Mouse (Mus musculus) retina, postnatal 1 day (tissue): Measurements from ENCODE around the gene Fxyd6.
A peak's percentile ranks its signal among the peaks of the same experiment; 100 is the strongest.

Source experiments
- DNase-seq: peaks from one replicate; pipeline ENCODE4 v3.0.0-alpha.2; 2012

The Fxyd6 gene

DNA sequence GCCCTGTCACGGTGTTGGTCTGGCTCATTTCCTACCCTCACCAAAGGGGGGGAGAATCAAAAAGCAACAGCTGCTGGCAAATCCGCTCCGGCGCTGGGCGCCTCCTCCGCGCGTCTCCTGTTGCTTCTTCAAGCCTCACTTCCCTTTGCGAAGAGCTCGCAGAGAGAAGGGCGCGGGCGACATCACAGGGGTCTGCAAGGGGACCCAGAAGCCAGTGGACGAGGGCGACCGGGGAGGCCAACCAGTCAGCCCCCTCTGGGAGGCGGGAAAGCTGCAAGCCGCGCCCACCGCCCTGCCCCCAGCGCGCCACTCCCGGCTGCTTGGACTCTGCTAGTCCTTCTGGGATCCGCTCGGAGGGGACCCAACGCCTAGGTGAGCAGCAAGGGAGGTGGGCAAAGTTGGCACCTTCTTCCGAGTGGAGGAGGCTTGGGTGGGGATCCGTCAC lies at the start of gene Fxyd6:
Gene Fxyd6 (plus strand): TSS at position 69 of the 445 bp plus-strand sequence.
- DNase-seq, result peak; percentile 84

- DNase-seq, result peak; percentile 35
Observed at GRCm38 (mm10) chr9:45321465-45321864, 48.5 kb upstream of the Fxyd6 start.

GRCm38 (mm10) chr9:45321946-45322430 lies 48.0 kb upstream of the Fxyd6 start:
- no peak for DNase-seq

DNA sequence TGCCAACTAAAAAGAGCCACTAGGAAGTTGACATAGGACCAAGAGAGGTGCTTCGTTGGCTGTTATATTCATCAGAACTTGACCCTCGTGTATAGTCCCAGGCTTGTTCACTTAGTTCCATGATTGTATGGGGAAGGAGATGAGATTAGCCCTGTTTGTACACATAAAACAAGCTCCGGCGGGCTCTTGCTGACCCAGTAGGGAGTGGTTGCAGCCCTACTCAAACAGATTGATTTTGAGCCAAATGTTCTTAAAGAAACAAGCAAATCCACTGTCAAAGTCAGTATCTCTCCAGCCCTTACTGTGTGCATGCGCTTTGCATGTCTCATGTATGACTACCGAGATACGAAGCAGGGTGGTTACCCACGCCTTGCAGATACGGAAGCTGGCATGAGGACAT lies 43.6 kb upstream of the Fxyd6 start:
- DNase-seq, result no peak

DNA sequence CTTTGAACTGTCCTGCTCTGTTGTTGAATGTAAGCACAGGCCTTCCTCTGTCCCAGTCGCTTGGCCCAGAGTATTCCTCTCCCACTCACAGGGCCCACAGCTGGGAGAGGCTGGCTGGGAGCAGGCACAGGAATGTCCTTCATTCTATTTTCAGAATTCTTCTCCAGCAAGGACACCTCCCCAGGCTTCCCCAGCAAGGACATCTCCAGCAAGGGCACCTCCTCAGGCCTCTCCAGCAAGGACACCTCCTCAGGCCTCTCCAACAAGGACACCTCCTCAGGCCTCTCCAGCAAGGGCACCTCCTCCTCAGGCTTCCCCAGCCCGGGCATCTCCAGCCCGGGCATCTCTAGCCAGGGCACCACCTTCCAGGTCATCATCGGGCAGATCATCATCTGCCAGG lies 41.7 kb upstream of the Fxyd6 start:
- DNase-seq, result no peak

DNA sequence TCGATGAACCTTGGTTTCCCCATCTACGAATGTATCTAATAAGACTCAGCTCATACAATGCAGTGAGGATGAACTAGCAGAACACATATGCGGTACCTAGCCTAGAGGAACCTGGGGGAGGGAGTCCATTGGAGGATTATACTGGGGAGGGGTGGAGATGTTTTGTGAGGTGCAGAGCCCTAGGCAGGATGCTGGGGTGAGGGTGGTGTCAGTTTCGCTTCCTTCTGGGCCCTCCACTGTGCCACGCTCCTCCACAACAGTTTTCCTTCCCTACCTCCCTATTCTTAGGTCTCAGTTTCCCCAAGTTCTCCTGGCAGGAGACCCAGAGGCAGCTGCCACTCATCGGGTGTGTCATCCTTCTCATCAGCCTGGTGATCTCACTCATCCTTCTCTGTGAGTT lies 40.4 kb upstream of the Fxyd6 start:
- DNase-seq, result no peak

DNA sequence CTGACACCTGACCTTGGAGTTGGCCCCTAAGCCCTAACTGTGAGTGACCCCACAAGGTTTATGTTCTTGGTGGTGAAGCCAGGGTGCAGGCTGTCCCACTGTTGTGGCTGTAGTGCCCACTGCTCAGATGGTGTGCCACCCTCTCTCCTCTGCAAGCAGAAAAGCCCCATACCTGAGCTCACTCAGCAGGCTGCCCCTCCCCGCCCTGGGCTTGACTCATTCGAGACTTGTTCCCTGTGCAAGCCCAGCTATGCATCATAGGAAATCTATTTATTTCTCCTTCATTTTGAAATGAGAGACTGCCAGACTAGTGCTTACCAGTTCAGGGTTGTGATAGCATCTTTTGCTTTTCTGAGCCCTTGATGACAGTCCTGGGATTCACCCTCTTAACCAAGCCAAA lies 32.6 kb upstream of the Fxyd6 start:
- DNase-seq, result no peak

DNA sequence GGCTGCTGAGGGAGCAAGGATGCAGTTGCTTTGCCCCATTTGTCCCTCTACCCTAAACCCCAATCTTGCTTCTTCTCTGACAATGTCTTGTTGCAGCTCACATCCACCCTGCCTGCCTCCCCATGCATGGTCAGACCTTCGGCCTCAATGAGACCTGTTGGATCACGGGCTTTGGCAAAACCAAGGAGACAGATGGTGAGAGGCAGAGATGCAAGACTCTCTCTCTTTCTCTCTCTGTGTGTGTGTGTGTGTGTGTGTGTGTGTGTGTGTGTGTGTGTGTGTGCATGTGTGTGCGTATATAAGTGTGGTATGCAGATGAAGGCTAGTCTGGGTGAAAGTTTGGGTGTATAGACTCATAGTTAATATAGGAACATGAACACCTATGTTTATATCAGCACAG lies 26.9 kb upstream of the Fxyd6 start:
- no peak for DNase-seq

DNA sequence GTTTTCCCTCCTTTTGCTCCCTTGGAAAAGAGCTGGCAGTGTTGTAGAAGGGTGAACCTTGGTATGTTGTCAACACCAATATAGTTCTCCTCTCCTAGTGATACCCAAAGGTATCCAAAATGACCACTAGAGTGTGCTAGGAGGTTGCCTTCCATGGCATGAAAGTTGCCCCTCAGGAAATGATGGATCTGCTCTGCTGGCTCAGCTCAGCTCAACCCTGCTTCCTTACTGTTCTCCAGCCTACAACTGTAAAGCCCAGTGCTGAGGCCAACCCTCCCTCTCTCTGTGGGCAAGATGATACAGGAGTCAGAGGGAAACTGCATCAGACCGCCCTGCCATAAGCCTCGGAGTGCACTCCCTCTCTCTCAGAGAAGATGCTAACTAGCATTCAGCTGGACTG lies 24.5 kb upstream of the Fxyd6 start:
- DNase-seq, result peak; percentile 71

- DNase-seq, result peak; percentile 29
Observed at GRCm38 (mm10) chr9:45346276-45346675, 23.7 kb upstream of the Fxyd6 start.

- no peak for DNase-seq
Observed at GRCm38 (mm10) chr9:45348560-45348959, 21.4 kb upstream of the Fxyd6 start.

- DNase-seq, result peak; percentile 89
Observed at GRCm38 (mm10) chr9:45349181-45349580, 20.8 kb upstream of the Fxyd6 start.

DNA sequence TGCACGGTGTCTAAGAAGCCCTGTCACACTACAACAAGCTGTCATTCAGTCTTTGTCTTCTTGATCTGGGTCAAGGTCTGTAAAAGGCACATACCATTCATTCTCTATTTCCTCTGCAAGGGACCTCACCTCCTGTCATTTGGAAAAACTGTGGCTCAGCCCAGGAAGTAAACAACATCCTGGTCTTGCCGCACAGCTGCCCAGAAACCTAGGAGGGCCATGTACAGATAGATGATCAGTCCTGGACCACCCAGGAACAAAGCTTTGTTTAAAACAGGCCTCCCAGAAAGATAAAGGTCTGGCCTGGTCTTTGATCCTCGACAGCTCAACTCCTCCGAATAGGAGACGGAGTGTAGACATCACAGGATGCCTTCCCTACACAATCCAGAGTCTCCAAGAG lies 20.1 kb upstream of the Fxyd6 start:
- peak; percentile 59 for DNase-seq

GRCm38 (mm10) chr9:45355192-45355591 lies 14.8 kb upstream of the Fxyd6 start:
- DNase-seq, result no peak

GRCm38 (mm10) chr9:45358356-45358755 lies 11.6 kb upstream of the Fxyd6 start:
- no peak for DNase-seq

DNA sequence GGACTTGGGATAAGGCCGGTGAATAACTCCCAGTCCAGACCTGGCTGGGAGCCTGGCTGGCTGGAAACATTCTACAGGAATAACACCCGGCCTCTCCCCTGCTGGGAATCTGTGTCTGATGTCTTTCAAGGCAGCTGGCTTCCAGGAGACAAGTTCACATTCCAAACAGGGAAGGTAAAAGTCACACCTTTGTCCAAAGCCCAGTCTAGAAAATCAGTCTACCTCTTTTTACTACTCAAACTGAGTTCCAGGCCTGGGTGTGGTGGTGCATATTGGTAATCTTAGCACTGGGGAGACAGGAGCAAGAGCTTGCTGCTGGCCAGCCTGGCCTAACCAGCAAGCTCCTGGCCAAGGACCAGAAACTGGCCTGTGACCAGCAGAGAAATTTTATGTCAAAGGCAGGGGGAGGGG lies 7.9 kb upstream of the Fxyd6 start:
- DNase-seq, result no peak

GRCm38 (mm10) chr9:45363639-45364214 lies 6.3 kb upstream of the Fxyd6 start:
- DNase-seq, result no peak

DNA sequence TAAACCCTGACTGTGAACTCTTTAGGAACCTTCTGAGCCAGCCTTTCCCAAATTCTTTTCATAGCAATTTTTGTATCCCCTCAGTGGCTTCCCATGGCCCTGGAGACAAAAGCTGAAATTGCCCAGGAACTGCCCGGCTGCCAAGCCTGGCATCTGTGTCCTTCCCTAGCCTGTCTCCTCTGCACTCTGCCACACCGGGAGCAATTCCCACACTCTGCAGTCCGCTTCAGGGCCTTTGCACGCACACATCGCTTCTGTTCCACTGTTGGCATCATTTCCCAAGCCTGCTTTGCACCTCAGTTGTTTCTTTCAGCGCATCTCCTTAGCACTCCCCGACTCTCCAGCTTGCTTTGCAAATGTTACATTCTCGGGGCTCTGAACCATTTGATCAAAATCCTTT lies 2.3 kb upstream of the Fxyd6 start:
- no peak for DNase-seq

- DNase-seq, result no peak
Observed at GRCm38 (mm10) chr9:45368341-45368901, 1.6 kb upstream of the Fxyd6 start.

DNA sequence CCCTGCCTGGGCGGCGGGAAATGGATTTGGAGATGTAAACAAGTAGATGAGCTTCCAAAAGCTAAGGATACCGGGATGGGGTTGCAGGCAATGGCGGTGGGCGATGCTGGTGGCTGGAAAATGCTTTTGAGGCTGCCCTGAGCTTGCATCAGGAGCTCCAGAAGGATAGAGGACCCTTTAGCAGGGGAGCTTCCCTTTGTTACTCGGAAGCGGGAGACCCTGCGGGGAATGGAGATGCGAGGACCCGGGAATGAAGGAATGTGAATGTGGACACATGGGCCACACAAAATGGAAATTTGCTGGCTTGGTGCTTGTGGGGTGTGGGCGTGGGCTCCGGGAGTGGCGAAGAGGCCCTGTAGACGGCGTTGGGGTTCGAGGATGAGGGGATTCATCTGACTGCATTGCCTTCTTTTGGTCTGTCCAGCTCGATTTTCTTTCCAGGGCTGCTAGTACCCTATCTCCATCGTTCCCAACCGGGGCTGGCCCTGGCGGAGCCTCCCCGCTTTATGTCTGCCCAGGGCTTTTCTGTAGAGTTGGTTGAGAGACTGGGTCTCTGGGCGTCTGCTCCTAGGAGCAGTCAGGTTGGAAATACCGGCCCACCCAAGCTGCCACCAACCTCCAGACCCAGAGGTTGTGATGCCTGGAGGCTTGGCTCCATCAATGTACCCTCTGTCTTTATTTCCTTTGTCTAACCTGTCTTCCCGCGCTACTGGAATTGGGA lies 791 bp downstream of the Fxyd6 start:
- no peak for DNase-seq

- DNase-seq, result peak; percentile 75
Observed at GRCm38 (mm10) chr9:45371337-45371707, 1.3 kb downstream of the Fxyd6 start.

- DNase-seq, result no peak
Observed at GRCm38 (mm10) chr9:45373896-45374295, 3.9 kb downstream of the Fxyd6 start.

- no peak for DNase-seq
Observed at GRCm38 (mm10) chr9:45374988-45375502, 5.1 kb downstream of the Fxyd6 start.

GRCm38 (mm10) chr9:45376427-45376826 lies 6.4 kb downstream of the Fxyd6 start:
- DNase-seq, result no peak
